Mouse (Mus musculus): ENCODE data around the gene Bag2.

- no peak for TF ChIP-seq CTCF (IDR thresholded peaks at IDR 0.05; ENCODE audit: low read depth)
- TF ChIP-seq EP300 (optimal IDR thresholded peaks at IDR 0.05) = no peak
These were observed 23.5 kb downstream of the Bag2 start for GRCm38 (mm10) chr1:33734001-33734685.
